Mouse (Mus musculus) heart, embryonic 14.5 days (tissue): ENCODE results near the gene Chd9. TPM values are rescaled to one million over a fixed set of nuclear protein-coding genes. Genes with fewer than 3 reads are reported as not detected.

ENCODE experiments used
- ATAC-seq: fragments of 200-750 bp; cut with Nextera tagmentation; 2 replicates; pipeline ENCODE4 v1.8.0; 2017; ENCODE audit warnings: low read depth, moderate TSS enrichment; ENCODE audit not compliant: insufficient number of reproducible peaks, insufficient read depth, low FRiP score
- H3K27ac ChIP-seq, 2 experiments: fragments of 200-500 bp in 1 of 2; fragments of 300-500 bp in 1 of 2; sonication (generic) in 1 of 2; replicated peaks in 1 of 2; 2 replicates each; pipeline ENCODE4 v1.5.1; 2012 to 2014; ENCODE audit warnings: low read depth in 2 of 2, low read length in 2 of 2, control low read depth in 1 of 2, mild to moderate bottlenecking in 1 of 2, mixed read lengths in 1 of 2; ENCODE audit not compliant: control insufficient read depth in 1 of 2, insufficient read depth in 1 of 2
- H3K27me3 ChIP-seq: fragments of 300-500 bp; sonication (generic); 2 replicates; pipeline ENCODE4 v1.6.1; 2014; ENCODE audit warnings: mild to moderate bottlenecking, low read length, control low read depth; ENCODE audit not compliant: control insufficient read depth, insufficient read depth
- H3K36me3 ChIP-seq: fragments of 300-500 bp; sonication (generic); 2 replicates; pipeline ENCODE4 v1.6.1; 2014; ENCODE audit warnings: mild to moderate bottlenecking, control low read depth, low read length, mixed read lengths; ENCODE audit not compliant: control insufficient read depth, insufficient read depth
- H3K4me1 ChIP-seq, 2 experiments: fragments of 200-500 bp in 1 of 2; fragments of 300-500 bp in 1 of 2; sonication (generic) in 1 of 2; 2 replicates each; pipeline ENCODE4 v1.6.1; 2012 to 2014; ENCODE audit warnings: low read length in 2 of 2, control low read depth in 1 of 2, mixed read lengths in 1 of 2; ENCODE audit not compliant: control insufficient read depth in 2 of 2, insufficient read depth in 2 of 2
- H3K4me2 ChIP-seq: fragments of 300-500 bp; sonication (generic); 2 replicates; pipeline ENCODE4 v1.6.1; 2014; ENCODE audit warnings: mild to moderate bottlenecking, low read length
- H3K4me3 ChIP-seq, 2 experiments: fragments of 200-500 bp in 1 of 2; fragments of 300-500 bp in 1 of 2; sonication (generic) in 1 of 2; 2 replicates each; pipeline ENCODE4 v1.5.1; 2012 to 2014; ENCODE audit warnings: low read length in 2 of 2, mild to moderate bottlenecking in 2 of 2, control low read depth in 1 of 2, low read depth in 1 of 2, moderate library complexity in 1 of 2; ENCODE audit not compliant: control insufficient read depth in 1 of 2, insufficient read depth in 1 of 2
- H3K9ac ChIP-seq: fragments of 300-500 bp; sonication (generic); 2 replicates; pipeline ENCODE4 v1.6.1; 2014; ENCODE audit warnings: mild to moderate bottlenecking, low read length
- H3K9me3 ChIP-seq: fragments of 300-500 bp; sonication (generic); 2 replicates; pipeline ENCODE4 v1.6.1; 2016; ENCODE audit warnings: low read length, control low read depth; ENCODE audit not compliant: control insufficient read depth
- WGBS: fragments of 180-500 bp; shearing (Covaris S2); extraction: QIAGEN DNeasy Blood & Tissue Kit; methylation state at CpG from one replicate; pipeline ENCODE4 v1.1.7; 2014; 5-methylcytosine and 5-hydroxymethylcytosine counted together
- polyA plus RNA-seq: library from polyadenylated mRNA; unstranded; fragments of >200 nt; fragmentation: Nextera tagmentation; extraction: Ambion mirVana; gene quantifications from 2 replicates; pipeline ENCODE4 v1.2.1, GENCODE M21; 2014

Chd9 gene
- polyA plus RNA-seq, 1 experiment from 2014 or later = 57.0 TPM

DNA sequence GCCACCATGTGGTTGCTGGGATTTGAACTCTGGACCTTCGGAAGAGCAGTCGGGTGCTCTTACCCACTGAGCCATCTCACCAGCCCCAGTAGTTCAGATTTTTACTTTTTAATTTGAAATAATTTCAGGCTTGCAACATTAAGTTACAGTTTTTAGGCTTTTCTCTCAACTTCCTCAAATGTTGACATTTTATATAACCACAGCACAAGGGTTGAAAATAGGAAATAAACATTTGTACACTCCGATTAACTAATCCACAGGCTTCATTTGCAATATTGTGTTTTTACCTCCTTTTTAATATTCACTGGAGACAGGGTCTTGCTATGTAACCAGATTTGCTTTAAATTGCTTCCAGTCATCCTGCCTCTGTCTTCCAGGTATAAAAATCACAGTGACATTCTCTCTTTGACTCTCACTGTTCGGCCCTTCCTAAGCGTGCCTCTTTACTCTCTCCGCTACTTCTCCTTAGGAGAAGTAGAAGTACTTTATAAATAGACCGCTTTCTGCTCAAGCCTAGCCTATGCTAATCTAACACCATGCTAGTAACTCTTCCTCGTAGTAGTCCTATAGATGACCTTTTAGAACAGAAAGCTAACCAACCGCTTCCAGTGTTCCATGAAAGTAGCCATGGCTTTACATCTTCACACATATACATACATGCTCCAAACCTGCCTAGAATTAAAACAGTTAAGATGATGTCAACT is 137.5 kb downstream of the Chd9 start:
- no peak overlapping the region for H3K27ac ChIP-seq
- H3K4me1 ChIP-seq = no peaks in the 10 kb centered on the region
- peaks cover 2% of the 10 kb centered on the region; the same call in 1 of the 2 replicates for H3K36me3 ChIP-seq
- no peak overlapping the region for H3K9ac ChIP-seq
- H3K4me3 ChIP-seq = no peak overlapping the region
- no peaks in the 10 kb centered on the region for H3K27me3 ChIP-seq
- H3K9me3 ChIP-seq = no peaks in the 10 kb centered on the region
- no peak for ATAC-seq
- no peak overlapping the region for H3K4me2 ChIP-seq
- 77% methylated on average over 9 of the region's 9 CpGs for WGBS

GRCm38 (mm10) chr8:90968307-90968706 is 140.2 kb downstream of the Chd9 start:
- Histone ChIP-seq H3K4me3 (no peak overlapping the region), H3K4me2 (no peak overlapping the region), H3K27me3 (no peaks in the 10 kb centered on the region), H3K9me3 (no peaks in the 10 kb centered on the region), H3K27ac (no peak overlapping the region), H3K9ac (no peak overlapping the region), H3K36me3 (peaks cover 11% of the 10 kb centered on the region), H3K4me1 (no peaks in the 10 kb centered on the region)
- 91% methylated on average over 4 of the region's 4 CpGs for WGBS
- ATAC-seq = no peak

DNA sequence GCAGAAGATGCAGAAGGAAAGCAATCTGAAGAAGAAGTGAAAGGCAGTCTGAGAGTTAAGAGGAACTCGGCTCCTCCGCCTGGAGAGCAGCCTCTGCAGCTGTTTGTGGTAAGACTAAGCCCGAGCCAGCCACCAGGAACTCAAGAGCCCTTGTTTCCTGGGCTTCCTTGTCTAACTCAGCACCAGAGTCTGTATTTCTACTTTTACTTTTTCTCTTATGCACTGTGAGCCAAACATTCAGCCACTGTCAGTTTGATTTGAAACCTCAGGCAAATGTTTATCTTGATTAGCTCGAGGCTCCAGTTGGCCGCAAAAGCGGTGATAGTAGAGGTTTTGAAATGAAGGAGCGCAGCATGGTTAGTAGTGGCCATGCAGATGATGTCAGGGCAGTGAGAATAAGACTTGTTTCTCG is 148.8 kb downstream of the Chd9 start:
- Histone ChIP-seq H3K27ac (no peak overlapping the region), H3K27me3 (no peaks in the 10 kb centered on the region), H3K4me1 (no peaks in the 10 kb centered on the region), H3K4me2 (no peak overlapping the region), H3K9me3 (no peaks in the 10 kb centered on the region), H3K9ac (no peak overlapping the region), H3K36me3 (peaks cover 77% of the 10 kb centered on the region), H3K4me3 (no peak overlapping the region)
- 74% methylated on average over 8 of the region's 8 CpGs for WGBS
- no peak for ATAC-seq

GRCm38 (mm10) chr8:90978720-90979119 is 150.6 kb downstream of the Chd9 start:
- Histone ChIP-seq H3K27me3 (no peaks in the 10 kb centered on the region), H3K9ac (no peak overlapping the region), H3K27ac (no peak overlapping the region), H3K4me3 (no peak overlapping the region), H3K4me1 (no peaks in the 10 kb centered on the region), H3K9me3 (no peaks in the 10 kb centered on the region), H3K36me3 (peaks cover 84% of the 10 kb centered on the region), H3K4me2 (no peak overlapping the region)
- 76% methylated on average over 3 of the region's 3 CpGs for WGBS
- no peak for ATAC-seq

- Histone ChIP-seq H3K4me3 (no peak overlapping the region), H3K27ac (no peak overlapping the region), H3K9me3 (no peaks in the 10 kb centered on the region), H3K4me1 (no peaks in the 10 kb centered on the region), H3K36me3 (peaks cover 85% of the 10 kb centered on the region), H3K9ac (no peak overlapping the region), H3K27me3 (no peaks in the 10 kb centered on the region), H3K4me2 (no peak overlapping the region)
- ATAC-seq = no peak
- WGBS = 92% methylated on average over 5 of the region's 5 CpGs
Measured at GRCm38 (mm10) chr8:90979295-90979694, 151.1 kb downstream of the Chd9 start.

DNA sequence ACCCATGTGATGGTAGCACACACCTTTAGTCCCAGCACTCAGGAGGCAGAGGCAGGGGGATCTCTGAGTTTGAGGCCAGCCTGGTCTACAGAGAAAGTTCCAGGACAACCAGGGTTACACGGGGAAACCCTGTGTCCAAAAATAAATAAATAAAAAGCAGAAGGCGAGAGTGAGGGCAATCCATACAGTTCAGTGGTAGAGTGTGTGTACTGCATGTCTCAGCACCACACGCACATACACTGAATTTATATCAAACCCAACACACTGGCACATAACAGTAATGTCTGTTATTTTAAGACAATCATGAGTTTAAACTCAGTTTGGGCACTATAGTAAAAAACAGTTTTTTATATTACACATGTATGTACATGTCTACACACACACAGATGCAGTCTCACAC is 153.9 kb downstream of the Chd9 start:
- ATAC-seq = no peak
- no peaks in the 10 kb centered on the region for H3K4me1 ChIP-seq
- H3K4me3 ChIP-seq = no peak overlapping the region
- H3K4me2 ChIP-seq = no peak overlapping the region
- H3K9ac ChIP-seq = no peak overlapping the region
- WGBS = 92% methylated on average over 3 of the region's 3 CpGs
- no peak overlapping the region for H3K27ac ChIP-seq
- H3K36me3 ChIP-seq = peaks cover 89% of the 10 kb centered on the region
- no peaks in the 10 kb centered on the region for H3K9me3 ChIP-seq
- no peaks in the 10 kb centered on the region for H3K27me3 ChIP-seq

DNA sequence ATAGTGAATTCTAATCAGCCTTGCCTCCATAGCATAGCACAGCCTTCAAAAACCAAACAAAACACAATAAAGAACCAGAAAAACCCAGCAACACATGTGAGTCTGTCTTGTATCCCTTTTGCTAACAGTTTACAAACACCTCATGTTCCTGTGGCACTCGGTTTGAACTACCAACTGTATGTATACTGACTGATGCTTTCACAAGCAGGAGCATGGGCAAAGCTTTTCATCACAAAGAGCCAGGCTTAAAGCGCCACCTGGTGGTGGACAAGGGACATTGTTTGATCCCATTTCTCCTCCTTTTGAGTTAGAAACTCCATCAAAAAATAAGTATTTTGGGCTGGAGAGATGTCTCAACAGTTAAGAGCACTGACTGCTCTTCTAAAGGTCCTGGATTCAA is 191.6 kb downstream of the Chd9 start:
- Histone ChIP-seq H3K9me3 (no peaks in the 10 kb centered on the region), H3K4me3 (no peak overlapping the region), H3K36me3 (peaks cover 86% of the 10 kb centered on the region), H3K27me3 (no peaks in the 10 kb centered on the region), H3K4me1 (no peaks in the 10 kb centered on the region), H3K27ac (no peak overlapping the region), H3K4me2 (no peak overlapping the region), H3K9ac (no peak overlapping the region)
- 12% methylated on average over 2 of the region's 2 CpGs for WGBS
- ATAC-seq = no peak

DNA sequence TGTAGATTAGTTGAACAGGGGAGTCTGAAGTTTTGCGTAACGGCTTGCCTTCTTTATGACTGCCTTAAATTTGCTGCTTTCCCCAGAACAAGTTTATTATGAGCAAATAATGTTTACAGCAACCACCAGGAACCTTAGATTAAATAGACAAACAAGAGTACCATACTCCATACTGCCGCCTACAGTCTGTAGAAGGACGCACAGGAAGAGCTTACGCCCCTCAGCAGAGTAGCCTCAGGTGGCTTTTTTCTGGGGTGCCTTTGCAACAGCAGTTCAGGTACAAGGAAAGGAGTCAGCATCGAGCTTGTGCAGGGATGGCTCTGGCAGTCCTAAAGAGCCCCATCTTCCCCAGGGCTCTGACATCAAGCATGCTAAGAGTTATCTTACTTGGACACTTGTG is 206.3 kb downstream of the Chd9 start:
- H3K36me3 ChIP-seq = peaks cover 93% of the 10 kb centered on the region
- no peak for ATAC-seq
- WGBS = 85% methylated on average over 6 of the region's 6 CpGs
- H3K9me3 ChIP-seq = no peaks in the 10 kb centered on the region
- no peak overlapping the region for H3K4me2 ChIP-seq
- H3K4me3 ChIP-seq = no peak overlapping the region
- H3K27ac ChIP-seq = no peak overlapping the region
- no peak overlapping the region for H3K9ac ChIP-seq
- H3K27me3 ChIP-seq = no peaks in the 10 kb centered on the region
- no peaks in the 10 kb centered on the region for H3K4me1 ChIP-seq
